ENCODE assay signal across 10 mouse cellular contexts in the genomic region with DNA sequence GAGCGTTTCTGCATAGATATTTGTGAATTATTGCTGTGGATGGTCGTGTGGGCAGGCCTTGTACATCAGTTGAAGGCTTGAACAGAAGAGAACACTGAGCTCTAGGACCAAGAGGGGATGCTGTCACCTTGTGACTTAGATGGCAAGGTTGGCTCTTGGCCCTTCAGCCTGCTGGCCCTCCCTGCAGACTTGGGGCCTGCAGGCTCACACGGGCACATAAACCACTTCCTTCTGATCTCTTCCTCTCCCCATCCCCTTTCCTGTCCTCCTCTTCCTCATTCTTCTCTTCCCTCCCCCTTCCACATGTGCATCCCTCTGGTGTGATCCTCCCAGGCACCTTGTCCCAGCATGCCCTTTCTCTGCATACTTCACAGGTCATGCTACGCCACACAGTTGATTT.
"Had no signal": no experiment of that assay in that cellular context is flagged by ENCODE, and none has a peak within 500 bp of the region (broad histone marks: within the 10 kb centered on the region; RNA-seq: fewer than 3 reads in every experiment).

No protein-coding gene starts in this region.

- H3K9ac ChIP-seq: limb, embryonic 13.5 days; liver, embryonic 14.5 days; midbrain, embryonic 15.5 days had no signal

- H3K27me3 ChIP-seq: limb, embryonic 13.5 days; midbrain, embryonic 15.5 days had no signal

- H3K9me3 ChIP-seq: limb, embryonic 13.5 days; midbrain, embryonic 15.5 days had no signal

- H3K4me1 ChIP-seq: midbrain, embryonic 15.5 days had no signal

- H3K4me3 ChIP-seq: limb, embryonic 13.5 days; midbrain, embryonic 15.5 days had no signal

- DNase-seq: kidney, adult 8-10 months; kidney, postnatal 25 days; left cerebral cortex, postnatal 4 days; lung, adult 18-20 months; thymus, postnatal 4 days had no signal

- H3K36me3 ChIP-seq: midbrain, embryonic 15.5 days had no signal

- H3K4me2 ChIP-seq: limb, embryonic 13.5 days; midbrain, embryonic 11.5 days; midbrain, embryonic 15.5 days had no signal

- ATAC-seq: midbrain, embryonic 15.5 days had no signal

- H3K27ac ChIP-seq: limb, embryonic 13.5 days; liver, embryonic 14.5 days; midbrain, embryonic 15.5 days; stomach, postnatal 0 days had no signal
